Mouse (Mus musculus): ENCODE data around the gene Aifm1. TPM values are rescaled to one million over a fixed set of nuclear protein-coding genes. Genes with fewer than 3 reads are reported as not detected.
A peak's percentile ranks its signal among the peaks of the same experiment; 100 is the strongest.

Aifm1 gene
- polyA plus RNA-seq, 1 experiment from 2014 or later = 100 TPM

- WGBS = 61% methylated on average over 15 of the region's 15 CpGs
- ATAC-seq (replicated peaks; ENCODE audit: low FRiP score, low read depth) (no peak), DNase-seq (ENCODE audit: low spot score) (no peak)
- Histone ChIP-seq H3K4me3 (replicated peaks; ENCODE audit: low read depth, low read length) (no peak overlapping the region), H3K9ac (ENCODE audit: low read depth, low read length) (no peak overlapping the region), H3K4me1 (replicated peaks; ENCODE audit: insufficient read depth, low read length) (0 out of 2 replicates have a peak, but pooled peaks cover 5% of the 10 kb centered on the region), H3K4me2 (ENCODE audit: low read length) (no peak overlapping the region), H3K9me3 (replicated peaks; ENCODE audit: low read length) (no peaks in the 10 kb centered on the region), H3K27ac (no peak overlapping the region), H3K27me3 (ENCODE audit: insufficient read depth, low read length) (no peaks in the 10 kb centered on the region), H3K36me3 (ENCODE audit: insufficient read depth, low read length) (no peaks in the 10 kb centered on the region)
- TF ChIP-seq CTCF (IDR thresholded peaks at IDR 0.05; ENCODE audit: low read depth) = no peak
These were observed 80.5 kb downstream of the Aifm1 start for GRCm38 (mm10) chrX:48432599-48433526.

GRCm38 (mm10) chrX:48429538-48429937, 83.8 kb downstream of the Aifm1 start:
- no peaks in the 10 kb centered on the region for H3K27me3 ChIP-seq (ENCODE audit: insufficient read depth, low read length)
- DNase-seq (ENCODE audit: low spot score) (peak; percentile 56), ATAC-seq (replicated peaks; ENCODE audit: low FRiP score, low read depth) (no peak; the same call in 1 of the 2 replicates)
- no peak overlapping the region for H3K4me3 ChIP-seq (replicated peaks; ENCODE audit: low read depth, low read length)
- no peaks in the 10 kb centered on the region for H3K9me3 ChIP-seq (replicated peaks; ENCODE audit: low read length)
- no peaks in the 10 kb centered on the region for H3K36me3 ChIP-seq (ENCODE audit: insufficient read depth, low read length)
- no peak overlapping the region for H3K27ac ChIP-seq
- WGBS = 47% methylated on average over 6 of the region's 6 CpGs
- H3K4me2 ChIP-seq (ENCODE audit: low read length) = no peak overlapping the region
- TF ChIP-seq CTCF (IDR thresholded peaks at IDR 0.05; ENCODE audit: low read depth) = no peak
- 0 out of 2 replicates have a peak, but pooled peaks cover 5% of the 10 kb centered on the region for H3K4me1 ChIP-seq (replicated peaks; ENCODE audit: insufficient read depth, low read length)
- H3K9ac ChIP-seq (ENCODE audit: low read depth, low read length) = no peak overlapping the region

- no peaks in the 10 kb centered on the region for H3K27me3 ChIP-seq (ENCODE audit: insufficient read depth, low read length)
- H3K27ac ChIP-seq = no peak overlapping the region
- no peak overlapping the region for H3K9ac ChIP-seq (ENCODE audit: low read depth, low read length)
- ATAC-seq (replicated peaks; ENCODE audit: low FRiP score, low read depth) (no peak), DNase-seq (ENCODE audit: low spot score) (no peak)
- no peak for TF ChIP-seq CTCF (IDR thresholded peaks at IDR 0.05; ENCODE audit: low read depth)
- no peaks in the 10 kb centered on the region for H3K36me3 ChIP-seq (ENCODE audit: insufficient read depth, low read length)
- no peaks in the 10 kb centered on the region for H3K9me3 ChIP-seq (replicated peaks; ENCODE audit: low read length)
- no peak overlapping the region for H3K4me2 ChIP-seq (ENCODE audit: low read length)
- no peak overlapping the region for H3K4me3 ChIP-seq (replicated peaks; ENCODE audit: low read depth, low read length)
- 0 out of 2 replicates have a peak, but pooled peaks cover 5% of the 10 kb centered on the region for H3K4me1 ChIP-seq (replicated peaks; ENCODE audit: insufficient read depth, low read length)
These were observed 84.3 kb downstream of the Aifm1 start for GRCm38 (mm10) chrX:48429100-48429499.

- no peaks in the 10 kb centered on the region for H3K36me3 ChIP-seq (ENCODE audit: insufficient read depth, low read length)
- DNase-seq (ENCODE audit: low spot score) (no peak), ATAC-seq (replicated peaks; ENCODE audit: low FRiP score, low read depth) (no peak)
- no peak overlapping the region for H3K27ac ChIP-seq
- TF ChIP-seq CTCF (IDR thresholded peaks at IDR 0.05; ENCODE audit: low read depth) = no peak
- no peaks in the 10 kb centered on the region for H3K9me3 ChIP-seq (replicated peaks; ENCODE audit: low read length)
- no peak overlapping the region for H3K4me2 ChIP-seq (ENCODE audit: low read length)
- H3K4me3 ChIP-seq (replicated peaks; ENCODE audit: low read depth, low read length) = no peak overlapping the region
- no peaks in the 10 kb centered on the region for H3K27me3 ChIP-seq (ENCODE audit: insufficient read depth, low read length)
- H3K4me1 ChIP-seq (replicated peaks; ENCODE audit: insufficient read depth, low read length) = 0 out of 2 replicates have a peak, but pooled peaks cover 4% of the 10 kb centered on the region
- H3K9ac ChIP-seq (ENCODE audit: low read depth, low read length) = no peak overlapping the region
- WGBS = 75% methylated on average over 8 of the region's 8 CpGs
These were observed 84.7 kb downstream of the Aifm1 start for GRCm38 (mm10) chrX:48428642-48429041.

- Histone ChIP-seq H3K27ac (0 out of 2 replicates have a peak overlapping the region, but pooled peaks have one; percentile 42), H3K4me3 (replicated peaks; ENCODE audit: low read depth, low read length) (no peak overlapping the region), H3K27me3 (ENCODE audit: insufficient read depth, low read length) (no peaks in the 10 kb centered on the region), H3K4me1 (replicated peaks; ENCODE audit: insufficient read depth, low read length) (no peaks in the 10 kb centered on the region), H3K4me2 (ENCODE audit: low read length) (no peak overlapping the region), H3K9me3 (replicated peaks; ENCODE audit: low read length) (no peaks in the 10 kb centered on the region), H3K36me3 (ENCODE audit: insufficient read depth, low read length) (no peaks in the 10 kb centered on the region), H3K9ac (ENCODE audit: low read depth, low read length) (no peak overlapping the region)
- no peak for ATAC-seq (replicated peaks; ENCODE audit: low FRiP score, low read depth)
- TF ChIP-seq CTCF (IDR thresholded peaks at IDR 0.05; ENCODE audit: low read depth) = no peak
- DNase-seq (ENCODE audit: low spot score) = no peak
- 74% methylated on average over 6 of the region's 6 CpGs for WGBS
These were observed 85.1 kb downstream of the Aifm1 start for GRCm38 (mm10) chrX:48428241-48428640.

- H3K4me2 ChIP-seq (ENCODE audit: low read length) = no peak overlapping the region
- no peak overlapping the region for H3K27ac ChIP-seq
- H3K4me3 ChIP-seq (replicated peaks; ENCODE audit: low read depth, low read length) = no peak overlapping the region
- H3K9ac ChIP-seq (ENCODE audit: low read depth, low read length) = no peak overlapping the region
- TF ChIP-seq CTCF (IDR thresholded peaks at IDR 0.05; ENCODE audit: low read depth) = no peak
- WGBS = 49% methylated on average over 7 of the region's 7 CpGs
- no peaks in the 10 kb centered on the region for H3K9me3 ChIP-seq (replicated peaks; ENCODE audit: low read length)
- H3K27me3 ChIP-seq (ENCODE audit: insufficient read depth, low read length) = no peaks in the 10 kb centered on the region
- DNase-seq (ENCODE audit: low spot score) (no peak), ATAC-seq (replicated peaks; ENCODE audit: low FRiP score, low read depth) (no peak)
- no peaks in the 10 kb centered on the region for H3K4me1 ChIP-seq (replicated peaks; ENCODE audit: insufficient read depth, low read length)
- H3K36me3 ChIP-seq (ENCODE audit: insufficient read depth, low read length) = no peaks in the 10 kb centered on the region
These were observed 88.1 kb downstream of the Aifm1 start for GRCm38 (mm10) chrX:48425280-48425679.

Other genes with a start within 250 kb of the Aifm1 start
- gene Bcorl1, start 172.2 kb downstream of the Aifm1 start, polyA plus RNA-seq (2015; fragmentation: Nextera tagmentation; extraction: Ambion mirVana) = 3.0 and 3.3 TPM in 2 replicates
- gene Elf4, start 50.4 kb downstream of the Aifm1 start, polyA plus RNA-seq (2015; fragmentation: Nextera tagmentation; extraction: Ambion mirVana) = 2.2 and 2.4 TPM in 2 replicates
- gene Rab33a, start 5.7 kb upstream of the Aifm1 start, polyA plus RNA-seq (2015; fragmentation: Nextera tagmentation; extraction: Ambion mirVana) = 0.87 and 1.4 TPM in 2 replicates
- gene Zfp280c, start 80.9 kb upstream of the Aifm1 start, polyA plus RNA-seq (2015; fragmentation: Nextera tagmentation; extraction: Ambion mirVana) = 8.4 and 8.8 TPM in 2 replicates
- 14.0 TPM in 2 replicates for gene Slc25a14, start 109.8 kb upstream of the Aifm1 start, polyA plus RNA-seq (2015; fragmentation: Nextera tagmentation; extraction: Ambion mirVana)
- gene Gpr119, start 160.9 kb upstream of the Aifm1 start, polyA plus RNA-seq (2015; fragmentation: Nextera tagmentation; extraction: Ambion mirVana) = not detected in 2 replicates
- 19.2 and 22.2 TPM in 2 replicates for gene Rbmx2, start 181.4 kb upstream of the Aifm1 start, polyA plus RNA-seq (2015; fragmentation: Nextera tagmentation; extraction: Ambion mirVana)

All from kidney, postnatal 0 days (tissue).